Mouse (Mus musculus): ENCODE measurements around the gene Gm1553. TPM values are rescaled to one million over a fixed set of nuclear protein-coding genes. Genes with fewer than 3 reads are reported as not detected.

Gm1553 gene
- not detected for total RNA-seq (2021)
- long read RNA-seq = 0 reads

- no peak for DNase-seq (ENCODE audit: low spot score in 2 of 2)
Observed at GRCm38 (mm10) chr10:82492518-82492917, at the start of gene Gm1553. Gm1553 (minus strand) TSS chr10:82492618.

Other genes starting within 250 kb of the Gm1553 start
- under 1 TPM; 0.02 TPM for gene 4932415D10Rik, start 176.0 kb downstream of the Gm1553 start, total RNA-seq (2021)
- gene Gm4924, start 138.4 kb downstream of the Gm1553 start, total RNA-seq (2021) = 1 to 10 TPM; 7.9 to 9.3 TPM
- gene 1190007I07Rik, start 130.6 kb upstream of the Gm1553 start, total RNA-seq (2021) = 10 to 100 TPM; 13.4 to 18.8 TPM
- gene Tdg, start 137.2 kb upstream of the Gm1553 start, total RNA-seq (2021) = 10 to 100 TPM; 80.4 to 84.4 TPM
- gene Glt8d2, start 198.0 kb upstream of the Gm1553 start, total RNA-seq (2021) = 1 to 10 TPM; 5.6 to 6.1 TPM
- gene Hcfc2, start 203.5 kb upstream of the Gm1553 start, total RNA-seq (2021) = 10 to 100 TPM; 41.8 to 42.0 TPM

Measured in layer of hippocampus, postnatal 10 days (tissue).